Mouse (Mus musculus) urinary bladder, postnatal 25 days (tissue): ENCODE measurements around the gene Nrxn1.

ENCODE experiments used
- DNase-seq: peaks from one replicate; pipeline ENCODE4 v3.0.0; 2022; ENCODE audit warnings: low spot score

Gene Nrxn1

GRCm38 (mm10) chr17:90662318-90662717 is 430.6 kb downstream of the Nrxn1 start:
- DNase-seq, result no peak

DNA sequence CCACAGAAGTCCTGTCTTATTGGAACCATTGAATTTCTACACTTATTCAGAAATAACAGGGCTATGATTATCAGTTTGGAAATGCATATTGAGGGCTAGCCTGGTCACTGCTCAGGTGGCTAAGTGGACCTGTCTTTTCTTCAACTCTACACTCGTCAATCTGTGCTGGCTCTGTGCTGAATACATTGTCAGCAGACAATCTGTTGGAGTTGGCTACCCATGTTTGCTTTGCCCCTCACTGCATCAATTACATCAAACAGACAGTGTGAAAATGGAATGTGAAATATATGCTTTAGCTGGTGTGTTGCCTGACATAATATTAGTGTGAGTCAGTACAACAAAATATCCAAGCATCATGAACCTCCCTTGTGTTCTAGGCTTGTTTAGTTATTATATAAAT is 438.4 kb downstream of the Nrxn1 start:
- no peak for DNase-seq

DNA sequence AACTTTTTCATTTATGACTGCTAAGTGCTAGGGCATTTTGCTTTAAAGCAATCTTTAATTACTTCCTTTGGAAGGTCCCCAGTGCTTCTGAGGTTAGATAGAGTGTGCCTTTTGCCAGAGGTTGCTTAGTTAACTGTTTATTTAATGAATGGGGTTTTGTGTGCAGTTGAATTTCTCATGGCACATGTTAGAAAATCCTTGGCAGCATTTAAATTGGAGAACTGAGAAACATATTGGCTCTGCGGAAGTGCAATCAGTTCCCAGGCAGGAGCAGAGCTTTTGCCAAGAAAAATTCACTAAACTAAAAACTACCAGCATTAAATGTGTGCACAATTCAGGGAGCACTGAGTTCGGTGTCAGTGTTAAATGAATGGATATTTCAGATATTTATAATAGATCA is 439.5 kb downstream of the Nrxn1 start:
- DNase-seq, result no peak

GRCm38 (mm10) chr17:90650279-90650678 is 442.6 kb downstream of the Nrxn1 start:
- no peak for DNase-seq

DNA sequence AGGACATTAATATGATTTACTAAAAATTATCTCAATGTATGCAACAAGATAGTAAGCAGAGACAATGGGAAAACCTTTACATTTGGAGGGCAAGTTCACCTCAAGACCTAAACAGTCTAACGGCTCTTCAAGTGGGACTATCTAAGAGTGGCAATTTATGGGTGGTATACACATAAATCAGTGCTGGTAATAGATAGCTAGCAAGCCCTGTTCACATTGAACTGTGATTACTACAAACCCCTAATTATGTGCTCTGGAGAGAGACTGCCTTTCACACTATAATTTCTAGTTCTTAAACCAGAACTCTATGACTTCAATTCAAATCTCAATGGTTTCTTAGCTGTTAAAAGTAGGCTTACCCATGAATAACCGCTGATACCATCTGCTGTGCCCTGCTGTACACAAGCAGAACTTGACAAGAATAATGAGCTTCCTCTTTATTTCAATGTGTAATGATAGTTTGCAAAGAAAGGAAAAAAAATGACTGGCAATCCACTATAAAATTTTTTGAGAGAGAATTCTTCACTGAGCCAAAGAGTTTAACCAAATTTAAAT is 453.8 kb downstream of the Nrxn1 start:
- no peak for DNase-seq

- no peak for DNase-seq
These were observed 454.6 kb downstream of the Nrxn1 start for GRCm38 (mm10) chr17:90638183-90638727.

DNA sequence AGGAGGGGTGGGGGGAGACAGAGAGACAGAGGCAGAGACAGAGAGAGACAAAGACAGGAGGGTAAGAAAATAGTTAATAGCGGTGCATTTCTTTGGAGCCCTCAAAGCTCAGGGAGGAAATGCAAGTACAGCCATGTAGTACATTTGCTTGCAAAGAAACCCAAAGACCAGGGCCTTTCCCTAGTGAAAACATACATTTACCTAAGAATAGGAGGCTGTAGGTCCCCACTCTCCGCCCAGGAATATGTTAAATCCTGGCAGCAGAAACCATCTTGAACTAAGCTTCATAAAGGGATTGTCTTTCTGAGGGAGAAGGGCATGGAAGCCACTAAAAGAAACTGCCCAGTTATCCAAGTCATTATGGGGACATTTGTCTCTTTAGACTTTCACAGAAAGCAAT is 461.5 kb downstream of the Nrxn1 start:
- no peak for DNase-seq

DNA sequence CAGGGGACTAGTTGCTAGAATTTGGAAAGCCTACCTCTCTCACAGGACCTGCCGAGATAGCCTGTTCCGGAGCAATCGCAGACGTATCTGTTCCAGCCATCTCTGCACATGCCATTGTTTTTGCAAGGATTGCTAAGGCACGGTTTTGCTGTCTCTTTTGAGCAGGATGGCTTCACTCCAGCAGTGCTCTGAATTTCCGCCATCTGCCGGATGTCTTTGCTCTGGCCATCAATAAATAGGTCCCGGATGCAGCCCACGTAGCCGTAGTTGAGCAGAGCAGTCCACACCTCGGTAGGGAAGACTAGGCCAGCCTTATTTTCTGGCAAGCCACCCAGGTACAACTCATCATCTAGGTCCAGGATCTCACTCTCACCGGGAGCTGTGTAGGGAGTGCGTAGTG is 463.0 kb downstream of the Nrxn1 start:
- no peak for DNase-seq

- no peak for DNase-seq
These were observed 464.4 kb downstream of the Nrxn1 start for GRCm38 (mm10) chr17:90628469-90628868.

DNA sequence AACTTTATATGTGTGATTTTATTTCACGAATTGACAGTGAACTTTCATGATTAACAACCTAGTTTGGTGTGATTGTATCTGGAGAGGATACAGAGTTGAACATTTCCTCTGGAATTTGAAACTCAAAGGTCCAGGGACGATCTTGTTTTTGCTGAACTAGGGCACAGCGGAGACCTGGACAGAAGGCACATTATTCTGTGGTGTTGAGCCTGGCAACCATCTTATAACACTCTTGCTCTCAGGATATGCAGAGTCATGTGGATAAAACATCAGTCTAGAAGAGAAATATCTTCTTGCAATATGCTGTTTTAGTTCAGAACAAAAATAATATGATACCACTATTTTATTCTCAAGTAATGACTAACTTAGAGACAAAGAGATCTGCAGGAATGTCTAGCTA is 464.9 kb downstream of the Nrxn1 start:
- DNase-seq, result no peak

DNA sequence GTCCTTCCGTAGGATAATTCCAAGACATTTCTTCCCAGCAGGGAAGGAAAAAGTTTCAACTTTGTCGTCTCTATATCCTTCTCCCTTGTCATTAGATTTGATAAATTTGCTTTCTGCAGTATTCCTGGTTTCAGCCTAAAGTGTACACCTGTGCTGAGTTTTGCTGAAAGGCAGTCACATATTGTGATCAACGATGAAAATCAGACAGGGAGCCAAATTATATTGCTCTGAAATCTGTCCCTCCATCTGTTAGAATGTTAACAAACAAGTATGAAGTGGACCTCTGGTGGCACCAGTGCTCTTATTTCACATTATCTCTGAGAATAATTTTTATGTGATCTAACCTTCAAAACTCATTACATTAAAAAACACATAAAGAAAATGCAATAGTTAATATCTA is 465.5 kb downstream of the Nrxn1 start:
- no peak for DNase-seq

DNA sequence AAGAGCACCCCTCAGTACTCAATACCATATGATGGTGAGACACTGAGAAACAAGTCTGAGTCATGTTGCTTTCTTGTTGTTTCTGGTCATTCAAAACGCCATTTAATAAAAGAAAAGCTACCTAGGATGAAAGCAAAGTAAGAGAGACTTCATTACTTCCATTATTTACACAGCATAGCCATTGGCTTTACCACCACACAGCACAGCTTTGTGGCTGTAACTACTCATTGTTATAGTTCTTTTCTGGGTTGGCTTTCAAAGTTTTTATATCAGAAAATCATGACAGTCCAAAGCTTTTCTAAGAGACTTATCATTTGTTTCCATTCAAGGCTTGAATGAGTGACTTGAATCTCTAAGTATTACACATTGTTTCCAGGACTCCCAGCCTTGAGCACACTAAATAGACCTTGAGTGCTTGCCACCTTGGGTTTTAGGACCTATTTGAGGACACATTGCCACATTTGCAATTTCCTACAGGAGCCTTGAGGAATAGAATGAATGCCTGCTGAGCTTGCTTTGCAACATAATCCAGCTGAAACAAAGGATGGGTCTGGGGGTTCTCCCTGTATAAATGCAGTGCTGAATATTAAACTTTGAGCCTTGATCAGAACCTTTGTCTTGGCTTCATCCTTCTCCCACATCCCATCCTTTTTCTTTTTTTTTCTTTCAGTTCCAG is 468.1 kb downstream of the Nrxn1 start:
- no peak for DNase-seq

- DNase-seq, result no peak
These were observed 471.0 kb downstream of the Nrxn1 start for GRCm38 (mm10) chr17:90621828-90622227.

GRCm38 (mm10) chr17:90615019-90615418 is 477.9 kb downstream of the Nrxn1 start:
- no peak for DNase-seq

GRCm38 (mm10) chr17:90607427-90607806 is 485.5 kb downstream of the Nrxn1 start:
- no peak for DNase-seq

- no peak for DNase-seq
These were observed 486.0 kb downstream of the Nrxn1 start for GRCm38 (mm10) chr17:90606718-90607426.

- no peak for DNase-seq
These were observed 493.0 kb downstream of the Nrxn1 start for GRCm38 (mm10) chr17:90599570-90600524.

DNA sequence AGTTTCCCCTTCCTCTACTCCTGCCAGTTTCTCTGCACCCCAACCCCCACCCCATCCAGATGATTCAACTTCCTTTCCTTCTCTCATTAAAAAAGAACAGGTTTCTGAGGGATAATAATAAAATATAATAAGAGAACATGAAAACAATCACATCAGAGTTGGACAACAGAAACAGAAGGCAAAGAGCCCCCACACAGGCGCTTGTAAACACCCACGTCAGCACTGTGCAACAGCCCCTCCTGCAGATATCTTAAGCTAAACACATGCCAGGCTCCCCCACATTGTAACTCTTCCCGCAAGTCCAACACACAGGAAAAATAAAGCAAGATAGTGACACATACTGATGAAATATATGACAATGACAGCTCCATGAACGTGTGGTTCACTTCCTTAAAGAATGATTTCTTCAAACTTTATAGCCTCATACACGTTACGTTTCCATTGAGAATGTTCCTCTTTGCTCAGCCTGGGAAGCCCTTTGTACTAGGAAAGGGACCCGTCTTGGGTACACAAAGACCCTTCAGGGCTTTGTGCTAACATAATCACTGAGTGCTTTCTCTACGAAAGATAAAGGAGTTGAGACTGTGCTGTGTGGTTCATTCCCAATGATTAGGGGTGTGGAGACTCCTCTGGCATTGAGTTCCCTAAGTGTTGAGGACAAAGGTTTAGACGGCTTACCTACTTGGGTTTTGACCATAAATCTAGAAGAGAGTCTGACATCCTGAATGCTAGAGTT is 497.9 kb downstream of the Nrxn1 start:
- DNase-seq, result no peak

DNA sequence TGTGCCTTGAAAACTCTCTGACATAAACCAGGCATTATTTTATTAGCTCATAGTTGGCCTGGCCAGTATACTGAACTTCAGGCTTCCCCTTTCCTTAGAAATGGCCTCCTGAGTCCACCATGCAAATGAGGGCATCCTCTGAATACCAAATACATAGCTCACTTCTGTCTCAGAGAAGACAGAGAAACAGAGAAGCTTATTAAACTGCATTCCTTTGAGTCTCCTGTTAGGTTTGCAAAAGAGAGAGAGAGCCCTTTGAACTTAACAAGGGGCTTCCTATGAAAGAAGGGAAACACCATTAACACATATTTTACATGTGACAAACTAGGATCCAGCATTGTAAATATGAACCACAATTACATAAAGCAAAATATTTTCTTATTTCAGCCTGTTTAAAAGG is 506.0 kb downstream of the Nrxn1 start:
- DNase-seq, result no peak

DNA sequence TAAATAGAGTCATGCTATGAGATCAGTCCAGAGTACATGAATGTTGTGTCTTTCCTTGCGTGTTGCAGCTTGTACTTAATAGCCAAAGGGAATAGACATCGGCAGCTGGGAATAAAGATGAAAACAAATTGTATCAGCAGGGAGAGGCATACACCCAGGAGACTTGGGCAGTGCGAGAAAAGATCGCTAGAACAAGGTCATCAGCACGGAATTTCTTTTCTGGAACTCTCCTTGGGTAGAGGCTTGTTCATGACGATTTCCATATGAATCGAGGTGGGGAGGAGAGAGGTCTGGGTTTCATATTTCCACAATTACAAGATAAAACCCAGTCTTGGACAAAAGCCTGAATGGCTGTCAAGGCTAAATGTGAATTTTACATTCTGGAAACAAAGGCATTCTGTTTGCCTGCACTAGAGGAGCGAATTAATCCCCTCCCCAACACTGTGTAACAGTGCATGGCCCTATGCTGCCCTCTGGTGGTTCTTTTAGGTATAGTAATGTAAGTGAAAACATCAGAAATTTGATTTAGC is 508.1 kb downstream of the Nrxn1 start:
- peak; percentile 35 for DNase-seq
